Mouse (Mus musculus): Measurements from ENCODE around the gene Ptprk. TPM values are rescaled to one million over a fixed set of nuclear protein-coding genes. Genes with fewer than 3 reads are reported as not detected.

Gene Ptprk
- polyA plus RNA-seq (2016; fragmentation: Nextera tagmentation; extraction: Ambion mirVana), result 21.4 and 22.3 TPM in 2 replicates

- H3K27ac ChIP-seq (replicated peaks), result peak within 1 kb of the TSS; percentile 87
- no peaks in the 10 kb centered on the region for H3K27me3 ChIP-seq
- H3K9ac ChIP-seq (replicated peaks), result peak within 1 kb of the TSS; percentile 69
- H3K9me3 ChIP-seq, result no peaks in the 10 kb centered on the region
- WGBS, result under 1% methylated on average over 56 of the region's 77 CpGs
- H3K4me2 ChIP-seq (replicated peaks), result peak within 1 kb of the TSS; percentile 91
- H3K4me1 ChIP-seq, result 0 out of 2 replicates have a peak, but pooled peaks cover 6% of the 10 kb centered on the region
- peak within 1 kb of the TSS; percentile 60 for H3K4me3 ChIP-seq
- H3K36me3 ChIP-seq, result no peaks in the 10 kb centered on the region
- peak; percentile 98 for ATAC-seq (ENCODE audit: low FRiP score, low read depth)
Measured at GRCm38 (mm10) chr10:28074653-28075451, at the start of gene Ptprk. Gene Ptprk, plus strand, starts transcription at chr10:28074820.

- Histone ChIP-seq H3K4me2 (replicated peaks) (no peak overlapping the region), H3K27me3 (no peaks in the 10 kb centered on the region), H3K36me3 (no peaks in the 10 kb centered on the region), H3K27ac (replicated peaks) (no peak overlapping the region), H3K4me1 (no peaks in the 10 kb centered on the region), H3K9me3 (no peaks in the 10 kb centered on the region), H3K4me3 (no peak overlapping the region), H3K9ac (replicated peaks) (no peak overlapping the region)
- 85% methylated on average over 2 of the region's 2 CpGs for WGBS
- ATAC-seq (ENCODE audit: low FRiP score, low read depth), result no peak
Measured at GRCm38 (mm10) chr10:28027791-28028190, 46.8 kb upstream of the Ptprk start.

- 88% methylated on average over 1 of the region's 1 CpGs for WGBS
- Histone ChIP-seq H3K9me3 (no peaks in the 10 kb centered on the region), H3K36me3 (no peaks in the 10 kb centered on the region), H3K4me3 (no peak overlapping the region), H3K4me1 (no peaks in the 10 kb centered on the region), H3K27ac (replicated peaks) (no peak overlapping the region), H3K9ac (replicated peaks) (no peak overlapping the region), H3K4me2 (replicated peaks) (no peak overlapping the region), H3K27me3 (no peaks in the 10 kb centered on the region)
- ATAC-seq (ENCODE audit: low FRiP score, low read depth), result no peak
Measured at GRCm38 (mm10) chr10:28036456-28036855, 38.2 kb upstream of the Ptprk start.

GRCm38 (mm10) chr10:28054764-28055163 lies 19.9 kb upstream of the Ptprk start:
- 76% methylated on average over 4 of the region's 4 CpGs for WGBS
- H3K9me3 ChIP-seq, result no peaks in the 10 kb centered on the region

GRCm38 (mm10) chr10:28059222-28059621 lies 15.4 kb upstream of the Ptprk start:
- WGBS, result 93% methylated on average over 1 of the region's 1 CpGs
- Histone ChIP-seq H3K9ac (replicated peaks) (no peak overlapping the region), H3K9me3 (no peaks in the 10 kb centered on the region), H3K27ac (replicated peaks) (no peak overlapping the region), H3K36me3 (no peaks in the 10 kb centered on the region), H3K4me1 (no peaks in the 10 kb centered on the region), H3K27me3 (no peaks in the 10 kb centered on the region), H3K4me3 (no peak overlapping the region), H3K4me2 (replicated peaks) (no peak overlapping the region)
- ATAC-seq (ENCODE audit: low FRiP score, low read depth), result no peak

More at GRCm38 (mm10) chr10:28054764-28055163, 19.9 kb upstream of the Ptprk start:
- Histone ChIP-seq H3K9ac (replicated peaks) (no peak overlapping the region), H3K27me3 (no peaks in the 10 kb centered on the region), H3K36me3 (no peaks in the 10 kb centered on the region), H3K4me1 (no peaks in the 10 kb centered on the region), H3K4me2 (replicated peaks) (no peak overlapping the region), H3K4me3 (no peak overlapping the region), H3K27ac (replicated peaks) (no peak overlapping the region)
- no peak for ATAC-seq (ENCODE audit: low FRiP score, low read depth)

GRCm38 (mm10) chr10:28067997-28068396 lies 6.6 kb upstream of the Ptprk start:
- H3K4me1 ChIP-seq, result no peaks in the 10 kb centered on the region
- no peaks in the 10 kb centered on the region for H3K27me3 ChIP-seq
- H3K4me2 ChIP-seq (replicated peaks), result no peak overlapping the region
- no peaks in the 10 kb centered on the region for H3K9me3 ChIP-seq
- H3K4me3 ChIP-seq, result no peak overlapping the region
- 88% methylated on average over 5 of the region's 5 CpGs for WGBS
- no peaks in the 10 kb centered on the region for H3K36me3 ChIP-seq
- no peak overlapping the region for H3K9ac ChIP-seq (replicated peaks)
- H3K27ac ChIP-seq (replicated peaks), result no peak overlapping the region
- ATAC-seq (ENCODE audit: low FRiP score, low read depth), result no peak

GRCm38 (mm10) chr10:28073991-28074652 lies 498 bp upstream of the Ptprk start:
- H3K27ac ChIP-seq (replicated peaks), result peak overlapping the region; percentile 87
- no peaks in the 10 kb centered on the region for H3K9me3 ChIP-seq
- H3K4me2 ChIP-seq (replicated peaks), result peak overlapping the region; percentile 91
- ATAC-seq (ENCODE audit: low FRiP score, low read depth), result peak; percentile 16; the same call in 1 of the 2 replicates
- WGBS, result under 1% methylated on average over 19 of the region's 26 CpGs
- H3K36me3 ChIP-seq, result no peaks in the 10 kb centered on the region
- H3K27me3 ChIP-seq, result no peaks in the 10 kb centered on the region
- H3K4me3 ChIP-seq, result peak overlapping the region; percentile 60
- 0 out of 2 replicates have a peak, but pooled peaks cover 6% of the 10 kb centered on the region for H3K4me1 ChIP-seq
- H3K9ac ChIP-seq (replicated peaks), result peak overlapping the region; percentile 69

GRCm38 (mm10) chr10:28075491-28076035 lies 943 bp downstream of the Ptprk start:
- H3K9me3 ChIP-seq, result no peaks in the 10 kb centered on the region
- H3K36me3 ChIP-seq, result no peaks in the 10 kb centered on the region
- H3K27ac ChIP-seq (replicated peaks), result peak overlapping the region; percentile 87
- H3K4me2 ChIP-seq (replicated peaks), result peak overlapping the region; percentile 91
- peak overlapping the region; percentile 60 for H3K4me3 ChIP-seq
- peak overlapping the region; percentile 69 for H3K9ac ChIP-seq (replicated peaks)
- under 1% methylated on average over 22 of the region's 22 CpGs for WGBS
- 0 out of 2 replicates have a peak, but pooled peaks cover 6% of the 10 kb centered on the region for H3K4me1 ChIP-seq
- H3K27me3 ChIP-seq, result no peaks in the 10 kb centered on the region
- ATAC-seq (ENCODE audit: low FRiP score, low read depth), result 0 out of 2 replicates have a peak, but pooled peaks have one; percentile 1

- Histone ChIP-seq H3K27ac (replicated peaks) (peak overlapping the region; percentile 87; the same call in 1 of the 2 replicates), H3K36me3 (no peaks in the 10 kb centered on the region), H3K9me3 (no peaks in the 10 kb centered on the region), H3K27me3 (no peaks in the 10 kb centered on the region), H3K4me1 (0 out of 2 replicates have a peak, but pooled peaks cover 6% of the 10 kb centered on the region), H3K4me3 (peak overlapping the region; percentile 60), H3K4me2 (replicated peaks) (peak overlapping the region; percentile 91), H3K9ac (replicated peaks) (peak overlapping the region; percentile 69)
- 2% methylated on average over 30 of the region's 30 CpGs for WGBS
- no peak for ATAC-seq (ENCODE audit: low FRiP score, low read depth)
Measured at GRCm38 (mm10) chr10:28076036-28076855, 1.6 kb downstream of the Ptprk start.

GRCm38 (mm10) chr10:28078270-28078669 lies 3.6 kb downstream of the Ptprk start:
- H3K27ac ChIP-seq (replicated peaks), result no peak overlapping the region
- no peaks in the 10 kb centered on the region for H3K27me3 ChIP-seq
- WGBS, result 80% methylated on average over 1 of the region's 1 CpGs
- H3K9ac ChIP-seq (replicated peaks), result no peak overlapping the region
- H3K4me1 ChIP-seq, result 0 out of 2 replicates have a peak, but pooled peaks cover 6% of the 10 kb centered on the region
- no peak for ATAC-seq (ENCODE audit: low FRiP score, low read depth)
- H3K36me3 ChIP-seq, result no peaks in the 10 kb centered on the region
- no peaks in the 10 kb centered on the region for H3K9me3 ChIP-seq
- no peak overlapping the region for H3K4me2 ChIP-seq (replicated peaks)
- no peak overlapping the region for H3K4me3 ChIP-seq

GRCm38 (mm10) chr10:28081221-28081620 lies 6.6 kb downstream of the Ptprk start:
- H3K4me1 ChIP-seq, result no peaks in the 10 kb centered on the region
- no peak overlapping the region for H3K4me3 ChIP-seq
- ATAC-seq (ENCODE audit: low FRiP score, low read depth), result no peak
- H3K36me3 ChIP-seq, result no peaks in the 10 kb centered on the region
- no peak overlapping the region for H3K9ac ChIP-seq (replicated peaks)
- no peaks in the 10 kb centered on the region for H3K27me3 ChIP-seq
- H3K9me3 ChIP-seq, result no peaks in the 10 kb centered on the region
- H3K27ac ChIP-seq (replicated peaks), result no peak overlapping the region
- H3K4me2 ChIP-seq (replicated peaks), result no peak overlapping the region
- WGBS, result 96% methylated on average over 2 of the region's 2 CpGs

All from midbrain, embryonic 12.5 days (tissue).